Mouse (Mus musculus): ENCODE data around the gene Chchd5. TPM values are rescaled to one million over a fixed set of nuclear protein-coding genes. Genes with fewer than 3 reads are reported as not detected.

Gene Chchd5
- polyA plus RNA-seq, 1 experiment from 2014 or later = 26.1 TPM

- H3K9ac ChIP-seq (replicated peaks; ENCODE audit: low read length) = no peak overlapping the region
- H3K27me3 ChIP-seq (ENCODE audit: insufficient read depth, low read length) = no peaks in the 10 kb centered on the region
- no peaks in the 10 kb centered on the region for H3K9me3 ChIP-seq (ENCODE audit: low read length)
- WGBS = 72% methylated on average over 2 of the region's 2 CpGs
- H3K4me2 ChIP-seq (replicated peaks; ENCODE audit: low read depth, low read length) = no peak overlapping the region
- no peaks in the 10 kb centered on the region for H3K36me3 ChIP-seq (ENCODE audit: insufficient read depth, low read length)
- ATAC-seq (ENCODE audit: low FRiP score, low TSS enrichment) = no peak
- no peak overlapping the region for H3K4me3 ChIP-seq (ENCODE audit: low read length)
- no peak overlapping the region for H3K27ac ChIP-seq (ENCODE audit: low read length)
- no peaks in the 10 kb centered on the region for H3K4me1 ChIP-seq (ENCODE audit: insufficient read depth, low read length)
These were observed 19.3 kb downstream of the Chchd5 start for GRCm38 (mm10) chr2:129148836-129149235.

DNA sequence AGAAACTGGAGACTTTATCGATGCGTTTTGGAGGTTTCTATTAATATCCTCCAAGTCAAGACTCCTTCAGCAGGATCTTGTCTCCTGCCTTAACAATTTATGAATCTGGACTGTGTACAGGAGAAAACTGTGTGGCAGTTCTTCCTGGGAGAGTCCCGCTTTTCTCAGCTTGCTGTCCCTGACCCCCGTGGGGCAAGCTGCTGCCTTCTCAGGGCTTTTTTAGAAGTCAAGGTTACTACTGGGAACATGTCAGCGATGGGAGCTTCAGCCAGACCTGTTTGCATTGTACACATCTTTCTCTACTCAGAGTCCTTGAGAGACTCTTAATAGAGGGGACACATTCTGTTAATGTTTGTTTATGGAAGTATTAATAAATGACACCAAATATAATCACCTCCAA lies 20.9 kb downstream of the Chchd5 start:
- no peaks in the 10 kb centered on the region for H3K36me3 ChIP-seq (ENCODE audit: insufficient read depth, low read length)
- H3K9ac ChIP-seq (replicated peaks; ENCODE audit: low read length) = no peak overlapping the region
- H3K4me2 ChIP-seq (replicated peaks; ENCODE audit: low read depth, low read length) = no peak overlapping the region
- H3K27ac ChIP-seq (ENCODE audit: low read length) = no peak overlapping the region
- H3K27me3 ChIP-seq (ENCODE audit: insufficient read depth, low read length) = no peaks in the 10 kb centered on the region
- WGBS = 79% methylated on average over 5 of the region's 5 CpGs
- no peaks in the 10 kb centered on the region for H3K4me1 ChIP-seq (ENCODE audit: insufficient read depth, low read length)
- no peak overlapping the region for H3K4me3 ChIP-seq (ENCODE audit: low read length)
- H3K9me3 ChIP-seq (ENCODE audit: low read length) = no peaks in the 10 kb centered on the region
- no peak for ATAC-seq (ENCODE audit: low FRiP score, low TSS enrichment)

GRCm38 (mm10) chr2:129151111-129151510 lies 21.6 kb downstream of the Chchd5 start:
- H3K4me1 ChIP-seq (ENCODE audit: insufficient read depth, low read length) = no peaks in the 10 kb centered on the region
- 82% methylated on average over 9 of the region's 9 CpGs for WGBS
- ATAC-seq (ENCODE audit: low FRiP score, low TSS enrichment) = no peak
- no peak overlapping the region for H3K9ac ChIP-seq (replicated peaks; ENCODE audit: low read length)
- H3K36me3 ChIP-seq (ENCODE audit: insufficient read depth, low read length) = no peaks in the 10 kb centered on the region
- no peaks in the 10 kb centered on the region for H3K27me3 ChIP-seq (ENCODE audit: insufficient read depth, low read length)
- no peak overlapping the region for H3K4me2 ChIP-seq (replicated peaks; ENCODE audit: low read depth, low read length)
- no peaks in the 10 kb centered on the region for H3K9me3 ChIP-seq (ENCODE audit: low read length)
- no peak overlapping the region for H3K4me3 ChIP-seq (ENCODE audit: low read length)
- no peak overlapping the region for H3K27ac ChIP-seq (ENCODE audit: low read length)

DNA sequence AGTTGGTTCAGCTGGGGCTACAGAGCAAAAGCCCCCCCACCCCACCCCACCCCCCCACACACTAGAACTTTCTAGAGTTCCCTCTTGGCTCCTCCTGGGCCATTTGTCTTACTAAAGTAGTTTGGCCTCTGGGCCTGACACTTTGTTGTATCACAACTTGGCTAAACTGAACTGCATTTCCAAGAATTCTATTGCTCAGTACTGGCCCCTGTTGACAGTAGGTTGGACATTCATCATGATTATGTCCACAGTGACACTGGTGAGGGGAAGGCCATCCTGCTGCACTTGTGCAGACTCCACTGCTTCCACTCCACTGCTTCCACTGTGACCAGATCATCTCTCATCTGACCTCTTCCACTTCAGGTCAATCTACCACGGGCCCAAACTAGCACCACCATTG lies 23.3 kb downstream of the Chchd5 start:
- no peak overlapping the region for H3K27ac ChIP-seq (ENCODE audit: low read length)
- H3K4me2 ChIP-seq (replicated peaks; ENCODE audit: low read depth, low read length) = no peak overlapping the region
- no peak overlapping the region for H3K9ac ChIP-seq (replicated peaks; ENCODE audit: low read length)
- H3K9me3 ChIP-seq (ENCODE audit: low read length) = no peaks in the 10 kb centered on the region
- no peaks in the 10 kb centered on the region for H3K36me3 ChIP-seq (ENCODE audit: insufficient read depth, low read length)
- ATAC-seq (ENCODE audit: low FRiP score, low TSS enrichment) = no peak
- H3K4me1 ChIP-seq (ENCODE audit: insufficient read depth, low read length) = no peaks in the 10 kb centered on the region
- 69% methylated on average over 1 of the region's 1 CpGs for WGBS
- H3K27me3 ChIP-seq (ENCODE audit: insufficient read depth, low read length) = no peaks in the 10 kb centered on the region
- no peak overlapping the region for H3K4me3 ChIP-seq (ENCODE audit: low read length)

GRCm38 (mm10) chr2:129164815-129165214 lies 35.3 kb downstream of the Chchd5 start:
- WGBS = 73% methylated on average over 5 of the region's 5 CpGs
- H3K27ac ChIP-seq (ENCODE audit: low read length) = no peak overlapping the region
- no peaks in the 10 kb centered on the region for H3K4me1 ChIP-seq (ENCODE audit: insufficient read depth, low read length)

GRCm38 (mm10) chr2:129166466-129167463 lies 37.3 kb downstream of the Chchd5 start:
- ATAC-seq (ENCODE audit: low FRiP score, low TSS enrichment) = no peak
- H3K27ac ChIP-seq (ENCODE audit: low read length) = 0 out of 2 replicates have a peak overlapping the region, but pooled peaks have one; percentile 32

More at GRCm38 (mm10) chr2:129164815-129165214, 35.3 kb downstream of the Chchd5 start:
- H3K9me3 ChIP-seq (ENCODE audit: low read length) = peaks cover 3% of the 10 kb centered on the region; the same call in 1 of the 2 replicates
- no peaks in the 10 kb centered on the region for H3K27me3 ChIP-seq (ENCODE audit: insufficient read depth, low read length)
- no peak for ATAC-seq (ENCODE audit: low FRiP score, low TSS enrichment)
- no peak overlapping the region for H3K4me3 ChIP-seq (ENCODE audit: low read length)
- no peak overlapping the region for H3K4me2 ChIP-seq (replicated peaks; ENCODE audit: low read depth, low read length)
- H3K36me3 ChIP-seq (ENCODE audit: insufficient read depth, low read length) = no peaks in the 10 kb centered on the region
- H3K9ac ChIP-seq (replicated peaks; ENCODE audit: low read length) = no peak overlapping the region

GRCm38 (mm10) chr2:129173386-129173785 lies 43.9 kb downstream of the Chchd5 start:
- H3K4me2 ChIP-seq (replicated peaks; ENCODE audit: low read depth, low read length) = no peak overlapping the region
- H3K4me1 ChIP-seq (ENCODE audit: insufficient read depth, low read length) = no peaks in the 10 kb centered on the region
- H3K9me3 ChIP-seq (ENCODE audit: low read length) = peaks cover under 1% of the 10 kb centered on the region; the same call in 1 of the 2 replicates
- no peak for ATAC-seq (ENCODE audit: low FRiP score, low TSS enrichment)
- no peaks in the 10 kb centered on the region for H3K36me3 ChIP-seq (ENCODE audit: insufficient read depth, low read length)
- no peak overlapping the region for H3K4me3 ChIP-seq (ENCODE audit: low read length)
- H3K27me3 ChIP-seq (ENCODE audit: insufficient read depth, low read length) = no peaks in the 10 kb centered on the region
- H3K9ac ChIP-seq (replicated peaks; ENCODE audit: low read length) = no peak overlapping the region
- 59% methylated on average over 10 of the region's 10 CpGs for WGBS
- no peak overlapping the region for H3K27ac ChIP-seq (ENCODE audit: low read length)

More at GRCm38 (mm10) chr2:129166466-129167463, 37.3 kb downstream of the Chchd5 start:
- Histone ChIP-seq H3K4me1 (ENCODE audit: insufficient read depth, low read length) (no peaks in the 10 kb centered on the region), H3K9ac (replicated peaks; ENCODE audit: low read length) (no peak overlapping the region), H3K4me2 (replicated peaks; ENCODE audit: low read depth, low read length) (no peak overlapping the region), H3K4me3 (ENCODE audit: low read length) (no peak overlapping the region), H3K27me3 (ENCODE audit: insufficient read depth, low read length) (no peaks in the 10 kb centered on the region), H3K36me3 (ENCODE audit: insufficient read depth, low read length) (no peaks in the 10 kb centered on the region), H3K9me3 (ENCODE audit: low read length) (peaks cover 3% of the 10 kb centered on the region; the same call in 1 of the 2 replicates)
- 78% methylated on average over 10 of the region's 10 CpGs for WGBS

- H3K4me3 ChIP-seq (ENCODE audit: low read length) = no peak overlapping the region
- H3K4me2 ChIP-seq (replicated peaks; ENCODE audit: low read depth, low read length) = no peak overlapping the region
- H3K9me3 ChIP-seq (ENCODE audit: low read length) = no peaks in the 10 kb centered on the region
- H3K9ac ChIP-seq (replicated peaks; ENCODE audit: low read length) = no peak overlapping the region
- 38% methylated on average over 7 of the region's 7 CpGs for WGBS
- no peaks in the 10 kb centered on the region for H3K4me1 ChIP-seq (ENCODE audit: insufficient read depth, low read length)
- H3K27me3 ChIP-seq (ENCODE audit: insufficient read depth, low read length) = no peaks in the 10 kb centered on the region
- no peak overlapping the region for H3K27ac ChIP-seq (ENCODE audit: low read length)
- peak; percentile 59 for ATAC-seq (ENCODE audit: low FRiP score, low TSS enrichment)
- no peaks in the 10 kb centered on the region for H3K36me3 ChIP-seq (ENCODE audit: insufficient read depth, low read length)
These were observed 45.0 kb downstream of the Chchd5 start for GRCm38 (mm10) chr2:129174474-129174873.

DNA sequence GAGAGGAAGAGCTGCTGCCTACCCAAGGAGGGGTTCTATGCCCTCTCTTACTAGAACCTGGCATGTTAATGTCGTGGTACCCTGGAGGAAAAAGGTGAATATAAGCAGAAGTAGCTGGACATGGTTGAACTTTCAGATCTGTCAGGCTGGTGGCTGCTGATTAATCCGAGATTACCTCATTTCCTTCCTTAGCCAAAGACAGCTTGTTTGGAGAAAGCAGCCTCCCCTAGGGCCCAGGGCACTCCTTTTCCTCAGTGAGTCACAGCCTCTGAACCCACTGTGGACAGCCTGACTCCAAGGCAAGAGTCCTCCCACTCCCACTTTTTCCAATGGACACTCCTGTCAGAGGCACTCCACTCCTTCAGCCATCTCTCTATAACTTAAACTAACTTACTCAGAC lies 46.1 kb downstream of the Chchd5 start:
- 0 out of 2 replicates have a peak, but pooled peaks have one; percentile 39 for ATAC-seq (ENCODE audit: low FRiP score, low TSS enrichment)
- 52% methylated on average over 2 of the region's 2 CpGs for WGBS
- Histone ChIP-seq H3K4me2 (replicated peaks; ENCODE audit: low read depth, low read length) (no peak overlapping the region), H3K9me3 (ENCODE audit: low read length) (no peaks in the 10 kb centered on the region), H3K4me1 (ENCODE audit: insufficient read depth, low read length) (no peaks in the 10 kb centered on the region), H3K27ac (ENCODE audit: low read length) (no peak overlapping the region), H3K36me3 (ENCODE audit: insufficient read depth, low read length) (no peaks in the 10 kb centered on the region), H3K4me3 (ENCODE audit: low read length) (no peak overlapping the region), H3K9ac (replicated peaks; ENCODE audit: low read length) (no peak overlapping the region), H3K27me3 (ENCODE audit: insufficient read depth, low read length) (no peaks in the 10 kb centered on the region)
